ENCODE assay signal across 7 mouse cellular contexts in the genomic region with DNA sequence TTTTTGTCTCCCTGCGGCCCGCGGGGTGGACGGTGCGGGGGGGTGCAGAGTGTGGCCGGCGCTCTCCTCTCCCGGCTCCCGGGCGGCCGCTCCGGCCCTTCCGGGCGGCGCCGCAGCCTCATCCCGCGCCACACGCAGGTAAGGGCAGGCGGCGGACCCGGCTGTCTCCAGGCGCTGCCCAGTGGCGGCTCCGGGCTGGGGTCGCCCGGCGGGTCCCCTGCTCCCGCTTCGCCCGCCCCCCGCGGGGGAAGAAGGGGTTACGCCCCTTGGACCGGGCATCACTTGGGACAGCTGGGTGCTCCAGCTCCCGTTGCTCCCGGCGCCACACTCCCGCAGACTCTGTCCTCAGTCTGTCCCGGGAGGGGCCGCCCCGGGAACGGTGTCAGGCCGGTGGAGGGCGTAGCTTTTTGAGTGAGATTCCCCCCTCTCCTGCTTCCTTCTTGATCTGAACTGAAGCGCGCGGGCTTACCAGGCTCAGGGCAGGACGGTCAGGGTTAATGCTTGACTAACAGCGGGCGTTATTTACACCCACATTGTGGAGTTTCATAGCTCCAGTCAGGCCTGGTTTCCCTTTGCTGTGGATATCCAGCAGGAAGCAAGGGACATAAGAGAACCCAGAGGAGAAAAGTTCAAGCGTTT. TPM values are rescaled to one million over a fixed set of nuclear protein-coding genes. Genes with fewer than 3 reads are reported as not detected.
DNase-seq lines count a peak whose midpoint lies in the region; ATAC-seq lines count a peak whose summit lies in the region.

No protein-coding gene starts in this region.

- ATAC-seq in hindbrain, embryonic 16.5 days, result peak; percentile 92
- ATAC-seq in midbrain, embryonic 12.5 days (ENCODE audit: low FRiP score, low read depth), result peak; percentile 93

- peak overlapping the region; percentile 100 for H3K4me3 ChIP-seq in hindbrain, embryonic 16.5 days (ENCODE audit: low read length)
- H3K4me3 ChIP-seq in limb, embryonic 10.5 days, result peak overlapping the region; percentile 90
- peak overlapping the region; percentile 98 for H3K4me3 ChIP-seq in midbrain, embryonic 12.5 days

- WGBS in hindbrain, embryonic 16.5 days, result under 1% methylated on average over 45 of the region's 52 CpGs
- under 1% methylated on average over 39 of the region's 52 CpGs for WGBS in limb, embryonic 10.5 days
- under 1% methylated on average over 44 of the region's 52 CpGs for WGBS in midbrain, embryonic 12.5 days

- H3K9ac ChIP-seq in hindbrain, embryonic 16.5 days (ENCODE audit: low read depth, low read length), result peak overlapping the region; percentile 89
- peak overlapping the region; percentile 92 for H3K9ac ChIP-seq in midbrain, embryonic 12.5 days (replicated peaks)

- peak; percentile 18 for DNase-seq in T-cell, adult 2 months (ENCODE audit: low spot score)
- peak; percentile 69 for DNase-seq in cerebellum, adult 9-11 months
- DNase-seq in gastrocnemius, adult 8-10 months (ENCODE audit: low spot score in 2 of 2), result peak; percentile 28 to 44
- peak; percentile 74 for DNase-seq in limb, embryonic 10.5 days (ENCODE audit: low spot score)
- peak; percentile 17 to 30 for DNase-seq in spleen, postnatal 36 days (ENCODE audit: low spot score in 2 of 2)

- no peaks in the 10 kb centered on the region for H3K9me3 ChIP-seq in hindbrain, embryonic 16.5 days (ENCODE audit: control insufficient read depth, low read length)
- H3K9me3 ChIP-seq in limb, embryonic 10.5 days (replicated peaks), result no peaks in the 10 kb centered on the region
- H3K9me3 ChIP-seq in midbrain, embryonic 12.5 days, result no peaks in the 10 kb centered on the region

- H3K4me1 ChIP-seq in hindbrain, embryonic 16.5 days (ENCODE audit: control insufficient read depth, insufficient read depth, low read depth, low read length), result peaks cover 17% of the 10 kb centered on the region
- peaks cover 17% of the 10 kb centered on the region for H3K4me1 ChIP-seq in limb, embryonic 10.5 days
- H3K4me1 ChIP-seq in midbrain, embryonic 12.5 days, result peaks cover 20% of the 10 kb centered on the region

- H3K27me3 ChIP-seq in hindbrain, embryonic 16.5 days (replicated peaks; ENCODE audit: control insufficient read depth, insufficient read depth, low read length), result no peaks in the 10 kb centered on the region
- H3K27me3 ChIP-seq in limb, embryonic 10.5 days (ENCODE audit: low read depth, poor library complexity, severe bottlenecking), result no peaks in the 10 kb centered on the region
- H3K27me3 ChIP-seq in midbrain, embryonic 12.5 days, result no peaks in the 10 kb centered on the region

- no peaks in the 10 kb centered on the region for H3K36me3 ChIP-seq in hindbrain, embryonic 16.5 days (ENCODE audit: control insufficient read depth, insufficient read depth, low read length)
- H3K36me3 ChIP-seq in limb, embryonic 10.5 days, result 0 out of 2 replicates have a peak, but pooled peaks cover 10% of the 10 kb centered on the region
- H3K36me3 ChIP-seq in midbrain, embryonic 12.5 days, result no peaks in the 10 kb centered on the region

- H3K4me2 ChIP-seq in hindbrain, embryonic 16.5 days (ENCODE audit: low read length), result peak overlapping the region; percentile 86
- H3K4me2 ChIP-seq in midbrain, embryonic 12.5 days (replicated peaks), result peak overlapping the region; percentile 83

- H3K27ac ChIP-seq in hindbrain, embryonic 16.5 days (ENCODE audit: low read depth, low read length), result peak overlapping the region; percentile 84
- peak overlapping the region; percentile 91 for H3K27ac ChIP-seq in limb, embryonic 10.5 days
- peak overlapping the region; percentile 90 for H3K27ac ChIP-seq in midbrain, embryonic 12.5 days (replicated peaks)

RNA-seq across cellular contexts. Expression of gene Lrrfip2, which starts 1.0 kb away (rescaled TPM):
- total RNA-seq in gastrocnemius, adult 8-10 months (2022), result 10 to 100 TPM; 60.4 to 79.8 (median 70.3) TPM
- polyA plus RNA-seq in hindbrain, embryonic 16.5 days (2015; fragmentation: Nextera tagmentation; extraction: Ambion mirVana), result 46.5 and 47.1 TPM in 2 replicates
- 38.2 and 39.7 TPM in 2 replicates for polyA plus RNA-seq in limb, embryonic 10.5 days (2016; fragmentation: Nextera tagmentation; extraction: Ambion mirVana)
- 50.5 and 53.6 TPM in 2 replicates for polyA plus RNA-seq in midbrain, embryonic 12.5 days (2016; fragmentation: Nextera tagmentation; extraction: Ambion mirVana)

Comparison
In these comparisons a context has a peak if more than half of its experiments do, and no peak if none do; other contexts are left out.
1. Peak in every context shown above with its lines: DNase-seq, ATAC-seq, H3K4me3 ChIP-seq and H3K27ac ChIP-seq.
2. DNase-seq: peak in every context shown above with its lines; median percentile 74 in limb, embryonic 10.5 days; 69 in cerebellum, adult 9-11 months; 36 in gastrocnemius, adult 8-10 months; 24 in spleen, postnatal 36 days; 18 in T-cell, adult 2 months.